Mouse (Mus musculus) kidney, postnatal 25 days (tissue): ENCODE results near the gene Ccser1.
A peak's percentile ranks its signal among the peaks of the same experiment; 100 is the strongest.

Source experiments
- DNase-seq, 2 experiments: peaks; one replicate each; pipeline ENCODE4 v3.0.0; 2021; ENCODE audit warnings: mixed read lengths in 2 of 2

Ccser1 gene

DNA sequence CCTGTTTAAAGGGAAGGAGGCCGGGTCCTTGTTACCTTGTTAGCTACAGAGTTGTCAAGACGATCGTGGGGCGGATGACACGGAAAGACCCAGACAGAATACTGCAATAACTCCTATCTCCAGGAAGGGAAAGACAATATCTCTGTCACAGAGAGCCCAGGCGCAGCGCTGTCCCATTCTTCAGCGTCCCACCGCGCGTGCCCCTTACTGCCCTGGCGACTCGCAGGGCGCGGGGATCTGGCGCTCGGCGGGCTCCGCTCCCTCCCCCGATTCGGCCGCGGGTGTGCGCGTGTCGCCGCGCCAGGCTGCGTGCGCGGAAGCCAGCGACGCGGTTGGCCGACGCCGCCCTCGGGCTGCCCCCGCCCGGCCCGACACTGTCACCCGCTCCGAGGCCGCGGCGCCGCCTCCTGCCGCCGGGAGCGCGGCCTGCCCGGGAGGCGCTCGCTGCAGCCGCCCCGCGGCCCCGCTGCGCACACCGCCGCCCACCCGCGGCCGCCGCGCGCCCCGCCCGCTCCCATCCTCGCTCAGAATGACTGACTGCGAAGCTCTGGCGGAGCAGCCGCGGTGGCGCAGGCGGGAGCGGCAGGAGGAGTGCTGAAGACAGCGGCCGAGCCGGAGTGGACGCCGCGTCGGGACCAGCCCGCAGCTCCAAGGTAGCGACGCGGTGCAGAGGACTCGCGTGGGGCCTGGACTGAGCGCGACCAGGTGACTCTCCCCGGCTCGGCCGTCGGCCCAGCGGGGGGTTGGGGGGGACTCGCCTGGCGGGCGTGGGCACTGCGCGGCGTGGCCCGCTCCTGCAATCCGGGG lies at the start of gene Ccser1:
Gene Ccser1 (plus strand): TSS at position 376 of the 807 bp plus-strand sequence.
- DNase-seq = peak; percentile 62 to 82

DNA sequence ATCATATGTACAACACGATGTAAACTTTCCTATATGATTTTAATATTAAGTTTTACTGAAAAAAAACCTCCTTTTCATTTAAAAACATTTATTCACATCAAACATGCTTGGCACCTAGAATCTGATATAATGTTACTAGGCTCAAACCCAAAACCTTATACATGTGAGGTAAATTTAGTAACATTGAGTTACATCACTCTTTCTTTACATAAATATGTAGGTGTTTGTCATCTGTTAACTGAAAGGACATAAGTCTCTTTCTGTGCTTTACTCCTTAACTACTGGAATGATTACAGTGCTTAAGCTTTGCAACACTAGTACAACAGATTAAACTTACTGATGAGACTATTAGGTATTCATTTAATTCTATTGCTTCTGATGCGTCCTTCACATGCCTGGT lies 43.7 kb upstream of the Ccser1 start:
- no peak for DNase-seq

DNA sequence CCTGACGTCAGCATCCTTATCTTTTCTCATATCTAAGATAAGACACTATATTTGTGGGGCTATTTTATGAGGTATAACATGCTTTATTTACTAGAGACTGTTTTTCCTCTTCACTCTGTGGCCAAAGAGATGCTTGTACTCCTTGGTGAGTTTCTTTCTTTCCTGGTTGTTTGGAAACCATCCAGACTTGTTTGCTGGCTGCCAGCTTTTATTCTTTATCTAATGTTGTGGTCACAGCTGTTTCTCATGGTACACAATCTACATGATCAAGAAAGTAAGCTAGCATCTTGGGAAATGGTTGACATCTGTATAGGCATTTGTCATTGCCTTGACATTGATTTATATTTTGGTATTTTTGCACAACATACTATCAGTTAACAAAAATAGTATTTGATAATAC lies 37.1 kb upstream of the Ccser1 start:
- no peak for DNase-seq

DNA sequence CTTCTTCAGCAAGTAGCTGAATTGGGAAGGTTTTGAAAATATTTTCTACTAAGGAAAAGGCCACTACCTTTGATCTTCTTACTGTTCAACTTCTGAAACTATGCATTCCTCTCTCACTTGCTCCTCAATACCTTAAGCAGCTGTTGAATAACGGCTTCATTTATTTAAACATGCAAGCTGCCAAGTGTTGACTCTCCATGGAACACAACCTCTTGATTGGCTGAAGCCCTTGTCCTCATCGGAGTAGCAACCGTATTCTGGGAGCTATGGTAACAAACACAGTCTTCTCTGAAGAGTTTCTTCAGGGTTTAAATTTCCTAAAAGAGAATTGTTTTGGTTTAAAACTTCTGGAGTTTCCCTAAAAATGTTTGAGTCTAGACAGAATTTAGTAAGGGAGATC lies 27.2 kb upstream of the Ccser1 start:
- no peak for DNase-seq

DNA sequence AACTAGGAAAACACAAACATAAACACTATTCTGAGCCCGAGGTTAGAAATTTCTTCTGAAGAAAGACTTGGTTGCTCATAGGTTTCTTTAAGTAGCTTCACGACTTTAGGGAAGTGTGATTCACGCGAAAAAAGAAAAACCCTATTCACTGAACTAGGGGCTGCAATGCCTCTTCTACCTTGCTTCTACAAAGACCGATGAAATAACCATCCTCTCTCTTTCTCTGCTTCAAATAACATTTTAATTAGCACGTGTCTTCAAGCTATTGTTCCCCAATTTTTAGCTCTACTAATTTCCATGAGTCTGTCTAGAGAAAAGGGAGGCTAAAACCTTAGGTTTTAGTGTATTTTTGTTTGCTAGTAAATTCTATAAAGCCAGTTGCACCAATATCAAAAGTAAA lies 25.5 kb upstream of the Ccser1 start:
- no peak for DNase-seq

DNA sequence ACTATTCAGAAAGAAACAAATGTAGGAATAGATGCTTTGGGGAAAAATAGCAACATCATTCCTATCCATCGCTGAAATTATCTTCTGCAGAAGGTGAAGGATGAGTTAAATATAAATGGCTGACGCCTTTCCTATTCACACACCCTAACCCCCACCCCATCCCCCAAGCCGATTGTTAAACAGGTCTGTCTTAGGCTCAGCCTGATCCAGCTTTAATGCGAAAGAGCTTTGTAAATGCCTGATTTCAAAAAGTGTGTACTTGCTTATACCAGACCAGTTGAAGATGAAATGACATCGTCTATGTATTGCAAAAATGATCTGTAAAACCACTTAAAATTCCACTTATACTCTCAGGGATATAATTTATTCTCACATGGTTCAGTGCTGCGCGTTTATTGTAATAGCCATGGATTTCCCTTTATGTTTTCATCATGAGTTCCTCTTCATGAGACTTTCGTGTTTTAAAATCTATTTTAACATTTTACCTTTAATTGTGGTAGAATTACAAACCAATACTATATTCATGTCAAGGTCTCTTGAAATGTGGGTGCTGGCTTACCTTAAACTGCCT lies 25.0 kb upstream of the Ccser1 start:
- no peak for DNase-seq

DNA sequence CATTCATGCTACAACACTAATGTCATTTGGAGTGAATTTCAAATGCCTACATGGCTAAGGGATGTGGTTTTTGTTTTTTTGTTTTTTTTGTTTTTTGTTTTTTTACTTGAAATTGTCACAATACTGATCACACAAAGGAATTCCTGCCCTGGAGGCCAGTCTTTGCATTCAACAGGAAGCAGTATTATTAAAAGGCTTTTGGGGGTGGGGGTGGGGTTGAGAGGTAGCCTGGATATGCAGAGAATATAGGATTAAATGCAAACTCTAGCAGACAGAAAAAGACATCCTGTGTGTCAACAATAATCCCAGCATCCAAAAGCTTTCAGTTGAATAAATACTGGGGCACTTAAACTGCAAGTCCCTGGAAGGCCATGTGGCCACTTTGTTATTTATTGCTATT lies 24.4 kb upstream of the Ccser1 start:
- DNase-seq = no peak

DNA sequence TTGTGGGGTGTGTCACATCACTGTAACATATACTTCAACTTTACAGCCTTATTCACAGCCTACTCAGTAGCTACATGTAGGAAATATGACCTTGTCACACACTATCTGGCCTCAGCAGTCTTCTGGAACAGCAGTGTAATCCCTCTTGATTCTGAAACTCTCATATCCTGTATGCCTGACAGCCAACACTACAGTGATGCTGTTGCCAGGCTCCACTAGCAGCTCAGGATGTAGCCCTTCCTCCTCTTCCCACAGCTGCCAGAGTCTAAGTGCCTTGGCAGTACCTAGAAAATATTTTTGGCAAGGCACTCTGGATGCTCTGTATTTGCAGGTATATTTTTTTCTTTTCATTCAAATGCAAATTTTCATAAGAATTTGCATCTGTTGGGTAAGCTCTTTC lies 18.0 kb upstream of the Ccser1 start:
- DNase-seq = no peak

DNA sequence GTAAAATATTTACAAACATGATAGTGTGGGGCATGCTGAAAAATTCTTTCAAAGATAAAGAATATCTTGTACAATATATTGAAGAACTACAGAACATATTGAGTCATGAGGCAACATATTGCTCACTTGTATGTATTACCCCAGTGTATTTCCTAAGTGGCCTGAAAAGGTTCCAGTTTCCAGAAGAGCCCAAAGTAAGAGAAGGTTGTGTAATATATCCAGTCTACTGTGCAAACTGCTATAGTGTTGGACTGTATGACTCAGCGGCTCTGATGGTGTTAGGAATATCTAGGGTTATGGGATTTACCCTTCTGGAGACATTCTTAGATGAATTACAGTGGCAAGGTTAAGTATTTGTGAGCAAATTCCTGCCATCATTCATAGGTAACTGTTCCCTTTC lies 13.2 kb upstream of the Ccser1 start:
- DNase-seq = no peak

DNA sequence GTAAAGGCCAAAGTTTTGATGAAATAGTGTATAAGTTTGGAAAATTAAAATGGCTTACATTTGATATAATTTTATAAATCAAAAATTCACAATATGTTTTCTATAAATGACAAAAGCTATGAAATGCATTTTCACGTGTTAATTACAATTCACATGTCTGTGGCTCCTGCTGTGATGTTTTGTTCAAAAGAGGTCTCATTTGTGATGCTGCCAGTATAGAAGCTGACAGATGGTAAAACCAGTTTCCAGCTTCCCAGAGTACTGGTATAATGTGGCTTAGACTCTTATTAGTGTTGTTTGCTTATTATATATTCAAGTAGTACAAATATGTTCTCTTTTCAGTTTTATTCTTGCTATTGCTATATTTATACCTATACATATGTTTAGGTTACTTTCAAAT lies 4.0 kb upstream of the Ccser1 start:
- DNase-seq = no peak

DNA sequence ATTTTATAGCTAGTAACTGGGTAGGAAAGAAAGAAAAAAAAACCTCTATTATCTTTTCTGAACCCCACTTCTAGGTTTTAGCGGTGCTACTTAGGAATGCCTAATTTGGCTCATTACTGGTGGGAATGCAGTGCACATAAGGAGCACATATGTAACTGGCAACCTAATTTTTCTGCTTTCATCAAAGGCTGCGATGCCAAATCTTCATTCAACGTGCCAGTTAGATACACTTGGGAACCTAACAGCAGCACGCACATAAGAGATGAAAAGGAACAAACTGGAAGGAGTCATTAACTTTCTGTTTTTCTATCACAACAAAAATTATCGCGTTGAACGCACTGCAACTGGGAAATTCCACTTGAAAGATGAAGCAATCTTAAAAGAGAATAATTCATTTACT lies 2.6 kb upstream of the Ccser1 start:
- no peak for DNase-seq

DNA sequence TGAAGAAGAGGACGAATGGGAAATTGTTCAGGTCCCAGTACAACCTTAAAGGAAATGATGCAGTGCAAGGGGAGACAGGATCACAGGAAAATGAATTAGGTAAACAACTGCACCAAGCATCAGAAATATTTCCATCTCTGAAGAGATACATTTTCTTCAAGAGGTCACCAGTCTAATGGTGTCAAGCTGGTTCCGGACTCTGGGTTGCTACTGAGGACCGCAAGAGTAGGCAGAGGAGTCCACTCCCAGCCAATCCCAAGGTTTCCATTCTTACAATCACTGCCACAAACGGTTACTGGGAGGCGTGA lies 529 bp upstream of the Ccser1 start:
- DNase-seq = no peak

DNA sequence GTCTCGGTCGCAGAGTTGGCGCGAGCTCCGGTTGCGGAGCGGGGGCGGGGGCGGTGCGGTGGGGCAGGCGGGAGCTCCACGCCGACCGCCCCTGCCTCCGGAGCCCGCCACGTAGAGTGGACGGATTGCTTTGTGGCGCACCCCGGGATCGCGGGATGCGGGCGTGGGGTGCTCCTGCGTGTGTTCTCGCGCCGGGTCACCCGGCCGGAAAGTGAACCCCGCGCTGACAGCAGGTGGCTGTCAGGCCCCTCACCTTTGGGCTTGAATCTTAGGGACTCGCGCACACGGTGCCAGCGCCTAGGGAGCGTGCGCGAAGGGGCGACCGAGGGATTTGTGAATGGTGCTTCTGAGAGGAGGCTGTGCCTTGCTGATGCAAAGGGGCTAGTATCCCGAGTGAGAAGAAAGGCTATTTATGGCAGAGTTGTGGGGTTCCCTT lies 650 bp downstream of the Ccser1 start:
- peak; percentile 17 to 49 for DNase-seq

DNA sequence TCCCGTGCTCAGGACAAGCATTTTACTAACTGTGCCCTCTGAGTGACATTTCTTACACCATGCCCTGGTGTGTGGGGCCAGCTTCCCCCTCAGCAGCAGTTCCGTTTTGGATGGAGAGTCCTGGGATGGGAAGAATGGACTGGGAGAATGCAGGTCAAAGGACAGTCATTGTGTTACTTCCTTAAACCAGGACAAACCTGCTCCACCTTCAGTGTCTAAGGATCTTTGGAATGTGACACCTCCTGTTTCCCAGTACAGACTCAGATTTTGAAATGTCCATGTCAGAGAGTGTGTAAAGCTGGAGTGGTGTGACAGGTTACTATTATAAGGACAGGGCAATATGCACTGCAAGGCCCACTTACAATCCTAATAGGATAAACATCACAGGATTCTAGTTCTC lies 8.9 kb downstream of the Ccser1 start:
- DNase-seq = no peak

DNA sequence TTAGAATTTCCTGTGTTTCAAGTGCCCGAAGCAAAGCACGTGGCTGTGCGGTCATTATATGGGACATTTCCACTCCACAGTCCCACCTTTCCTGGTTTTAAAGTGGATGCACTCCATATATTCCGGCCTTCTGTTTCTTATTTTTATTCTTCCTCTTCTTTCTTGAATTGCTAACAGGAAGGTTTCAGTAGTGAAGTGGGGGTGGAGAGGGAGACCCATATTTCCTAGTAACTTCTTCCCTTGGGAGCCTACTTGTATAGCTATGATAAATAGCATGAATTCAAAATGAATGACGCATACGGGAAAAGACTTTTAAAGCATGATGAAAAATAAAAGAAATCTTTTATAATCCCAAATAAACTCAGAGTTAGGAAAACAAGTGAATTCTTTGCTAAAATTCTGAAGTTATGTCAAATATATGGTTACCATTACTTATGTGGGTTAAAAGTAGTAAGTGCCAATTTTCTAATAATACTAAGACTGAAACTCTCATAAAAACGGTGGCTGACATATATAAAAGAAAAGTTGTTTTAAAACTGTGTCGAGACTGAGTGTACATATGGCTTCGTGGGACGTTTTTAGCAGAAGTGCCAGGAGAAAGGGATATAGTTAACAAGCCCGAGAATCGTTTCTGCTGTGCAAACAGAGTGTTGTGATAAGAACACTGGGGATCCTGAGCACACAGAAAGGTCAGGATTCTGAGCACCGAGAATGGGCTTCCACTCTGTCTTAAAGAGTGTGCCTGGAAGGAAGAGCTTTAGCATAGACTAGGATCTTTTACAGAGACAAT lies 11.7 kb downstream of the Ccser1 start:
- DNase-seq = no peak

DNA sequence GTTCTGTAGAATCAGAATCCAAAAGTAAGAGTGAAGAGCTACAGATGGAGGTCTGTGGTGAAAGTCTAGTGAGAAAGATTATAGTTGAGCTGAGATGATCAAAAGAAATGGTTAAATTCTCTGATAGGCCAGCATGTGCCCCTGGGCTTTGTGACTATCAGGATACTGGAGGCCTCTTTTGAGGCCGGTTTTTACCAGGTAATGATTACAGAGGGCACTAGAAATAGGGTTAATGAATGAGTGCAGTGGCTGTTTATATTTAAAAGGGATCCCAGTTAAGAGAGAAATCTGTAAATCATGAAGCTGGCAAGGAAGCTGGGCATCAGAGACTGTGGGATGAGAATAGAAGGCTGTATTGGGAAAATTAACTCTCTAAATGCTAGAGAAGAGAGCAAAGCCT lies 23.2 kb downstream of the Ccser1 start:
- no peak for DNase-seq

DNA sequence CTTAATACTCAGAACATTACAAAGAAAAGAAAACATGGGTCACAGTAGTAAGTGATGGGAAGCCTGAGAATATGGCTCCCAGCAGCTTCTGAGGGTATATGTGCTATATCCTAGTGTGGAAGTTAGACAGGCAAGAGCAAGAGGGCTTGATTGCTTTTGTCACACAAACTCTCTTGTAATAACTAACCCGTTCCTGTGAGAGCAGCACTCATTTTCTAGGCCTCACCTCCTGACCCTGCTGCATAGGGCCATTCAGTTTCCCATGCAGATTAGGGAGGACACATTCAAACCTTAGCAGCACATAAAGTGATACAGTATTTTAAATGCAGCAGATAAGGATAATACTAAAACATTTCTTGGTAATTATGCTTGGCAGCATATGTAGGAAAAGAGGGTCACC lies 25.9 kb downstream of the Ccser1 start:
- no peak for DNase-seq

DNA sequence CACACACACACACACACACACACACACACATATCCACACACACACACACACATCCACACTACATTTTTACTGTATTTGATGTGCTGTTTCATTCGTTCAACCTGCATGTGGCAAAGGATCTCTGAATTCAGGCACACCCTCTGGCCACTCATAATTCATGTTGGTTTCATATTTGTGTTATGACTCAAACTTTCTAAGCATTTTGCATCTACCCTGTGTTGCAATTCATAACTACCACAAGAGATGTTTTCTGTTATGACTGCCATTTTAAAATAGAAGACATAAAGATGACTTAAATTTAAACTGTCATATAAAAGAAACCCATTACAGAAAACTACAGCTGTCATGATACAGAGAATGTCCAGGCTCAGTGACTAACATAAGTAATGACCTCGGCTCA lies 26.5 kb downstream of the Ccser1 start:
- DNase-seq = no peak

DNA sequence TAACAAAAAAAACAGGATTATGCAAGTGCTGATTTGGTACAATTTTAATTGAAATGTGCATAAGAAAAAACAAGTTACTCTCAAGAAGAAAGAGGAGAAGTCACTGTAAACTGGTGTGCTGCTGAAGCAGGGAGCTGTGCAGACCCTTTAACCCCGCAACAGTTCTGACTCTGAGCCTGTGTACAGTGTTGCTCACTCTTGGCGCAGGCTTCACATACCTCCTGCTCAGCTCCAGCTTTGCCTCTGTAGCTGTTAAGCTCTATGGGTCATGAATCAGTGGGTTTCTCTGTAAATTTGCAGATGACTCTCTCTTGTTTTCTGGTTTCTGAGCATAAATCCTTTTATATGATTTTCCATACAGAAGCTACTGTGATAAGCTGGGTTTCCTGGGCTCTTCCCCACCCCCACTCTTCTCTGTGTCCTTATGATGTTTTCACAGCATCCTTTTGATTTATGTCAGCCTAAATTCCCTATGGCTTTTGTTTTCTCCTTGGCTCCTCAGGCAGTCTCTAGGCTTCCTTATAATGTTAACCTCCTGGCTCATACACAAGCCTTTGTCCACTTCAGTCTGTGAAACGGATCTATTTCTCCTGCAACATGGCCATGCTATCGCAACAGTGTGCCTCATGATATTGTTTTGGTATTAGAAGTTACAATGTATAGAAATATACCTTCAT lies 30.1 kb downstream of the Ccser1 start:
- no peak for DNase-seq

DNA sequence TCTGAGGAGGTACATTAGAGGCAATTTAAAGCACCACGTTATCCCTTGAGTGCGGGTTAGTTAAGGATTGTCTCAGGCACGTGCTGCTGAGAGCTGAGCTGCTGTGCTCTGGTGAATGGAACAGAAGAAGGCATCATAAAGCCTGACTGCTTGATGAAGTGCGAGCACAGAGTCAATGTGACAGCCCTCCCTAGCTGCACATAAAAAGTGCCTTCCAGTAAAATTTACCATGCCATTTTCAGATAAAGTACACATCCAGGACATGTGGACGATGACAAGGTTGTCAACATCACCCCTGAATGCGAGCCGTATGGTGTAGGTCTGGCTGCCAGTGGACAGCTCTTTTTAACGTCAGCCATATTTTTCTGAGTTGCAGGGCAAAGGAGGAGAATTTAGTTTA lies 35.6 kb downstream of the Ccser1 start:
- no peak for DNase-seq

DNA sequence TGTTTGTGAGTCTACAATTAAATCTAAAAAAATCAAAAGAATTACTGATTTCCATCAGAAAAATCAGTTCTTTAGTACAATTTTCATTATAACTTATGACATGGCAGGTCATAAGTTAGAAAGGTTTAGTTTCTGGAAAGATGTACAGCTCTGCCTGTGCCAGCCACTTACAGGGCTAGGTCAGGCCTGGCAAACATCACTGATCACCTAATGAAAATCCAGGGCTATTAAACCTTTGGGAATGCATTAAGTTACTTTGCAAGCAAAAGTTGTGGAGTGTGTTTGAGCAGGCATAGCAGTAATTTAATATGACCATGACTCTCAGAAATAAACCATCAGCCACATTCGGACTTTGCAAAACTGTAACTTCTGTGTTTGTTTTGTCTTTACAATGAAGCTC lies 36.4 kb downstream of the Ccser1 start:
- no peak for DNase-seq

DNA sequence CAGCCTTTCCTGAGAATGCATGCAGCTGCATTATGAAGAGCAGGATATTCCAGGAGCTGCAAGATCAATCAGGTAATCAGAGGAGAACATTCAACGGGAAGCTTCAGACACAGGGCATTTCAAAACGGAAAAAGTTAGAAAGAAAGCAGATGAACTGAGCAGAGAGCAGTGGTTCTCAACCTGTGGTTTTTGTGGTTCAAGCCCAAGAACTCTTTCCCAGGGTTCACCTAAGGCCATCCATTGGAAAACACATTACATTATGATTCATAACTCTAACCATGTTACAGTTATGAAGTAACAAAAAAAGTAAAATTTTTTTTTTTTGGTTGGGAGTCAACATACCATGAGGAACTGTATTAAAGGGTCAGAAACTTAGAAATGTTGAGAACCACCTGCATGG lies 37.6 kb downstream of the Ccser1 start:
- DNase-seq = no peak

DNA sequence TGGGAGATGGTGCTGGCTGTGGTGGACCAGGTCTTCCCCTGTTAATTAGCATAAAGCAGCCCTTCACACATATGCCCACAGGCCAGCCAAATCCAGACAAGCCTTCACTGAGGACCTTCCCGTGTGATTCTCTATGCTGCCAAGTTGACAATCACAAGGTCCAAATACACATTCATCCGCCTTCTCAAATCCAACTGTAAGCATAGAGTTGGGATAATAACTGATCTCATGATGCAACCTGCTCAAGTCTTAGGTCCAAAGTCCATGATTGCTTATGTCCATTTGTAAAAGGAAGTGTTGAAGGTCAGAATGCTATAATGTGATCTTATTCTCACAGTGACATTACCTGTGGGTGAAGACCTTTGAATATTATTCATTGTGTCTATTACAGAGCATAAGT lies 43.4 kb downstream of the Ccser1 start:
- no peak for DNase-seq

DNA sequence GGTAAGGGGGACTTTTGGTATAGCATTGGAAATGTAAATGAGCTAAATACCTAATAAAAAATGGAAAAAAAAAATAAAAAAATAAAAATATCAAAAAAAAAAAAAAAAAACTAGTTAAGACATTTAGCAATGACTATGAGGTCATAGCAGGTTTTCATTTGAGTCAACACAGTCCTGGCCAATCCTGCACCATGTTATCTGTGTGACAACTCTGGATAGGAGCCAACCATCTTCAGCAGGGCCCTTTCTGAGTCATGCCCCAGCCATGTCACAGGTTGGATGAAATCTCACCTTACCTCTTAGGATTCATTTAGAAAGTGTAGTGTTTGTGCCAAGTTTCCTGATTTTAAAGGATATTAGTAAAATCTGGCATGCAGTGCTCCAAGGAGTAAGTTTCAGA lies 45.2 kb downstream of the Ccser1 start:
- no peak for DNase-seq
